Mouse (Mus musculus) neutrophil, adult 5-6 weeks (primary cell): Measurements from ENCODE around the gene Cd19. TPM values are rescaled to one million over a fixed set of nuclear protein-coding genes. Genes with fewer than 3 reads are reported as not detected.
A peak's percentile ranks its signal among the peaks of the same experiment; 100 is the strongest.
"Not testable (repeated sequence)": the region's sequence is repeated elsewhere in the genome, so short reads cannot be mapped to it uniquely, and the experiment has no call there.

Source experiments
- ATAC-seq: fragments of 151-379, 151-347 bp; 2 replicates; pipeline ENCODE4 v1.8.0; 2017; ENCODE audit warnings: mild to moderate bottlenecking, moderate TSS enrichment; ENCODE audit not compliant: insufficient number of reproducible peaks, poor library complexity, low FRiP score, severe bottlenecking; ENCODE audit errors: extremely low read depth
- total RNA-seq: library from RNA; stranded (forward); fragments of 200-1000 nt; gene quantifications from 2 replicates; pipeline ENCODE4 v1.2.3, GENCODE M21; 2017

The Cd19 gene
- total RNA-seq, 1 experiment from 2014 or later = 589 TPM

- ATAC-seq = no peak
These were observed 25.4 kb upstream of the Cd19 start for GRCm38 (mm10) chr7:126440134-126440533.

- peak; percentile 72; the same call in 1 of the 2 replicates for ATAC-seq
These were observed 22.2 kb upstream of the Cd19 start for GRCm38 (mm10) chr7:126436851-126437250.

- ATAC-seq = no peak
These were observed 21.1 kb upstream of the Cd19 start for GRCm38 (mm10) chr7:126435801-126436200.

GRCm38 (mm10) chr7:126434726-126435125 lies 20.0 kb upstream of the Cd19 start:
- ATAC-seq = no peak

GRCm38 (mm10) chr7:126430167-126430566 lies 15.5 kb upstream of the Cd19 start:
- no peak for ATAC-seq

GRCm38 (mm10) chr7:126429503-126429898 lies 14.8 kb upstream of the Cd19 start:
- ATAC-seq = peak; percentile 3; the same call in 1 of the 2 replicates

GRCm38 (mm10) chr7:126428631-126429502 lies 14.2 kb upstream of the Cd19 start, which contains the start of gene Rabep2:
Gene Rabep2 (plus strand): TSS chr7:126428759.
- ATAC-seq = peak; percentile 62

- ATAC-seq = no peak
These were observed 13.5 kb upstream of the Cd19 start for GRCm38 (mm10) chr7:126428154-126428553.

GRCm38 (mm10) chr7:126427323-126427860 lies 12.7 kb upstream of the Cd19 start:
- ATAC-seq = no peak

- no peak for ATAC-seq
These were observed 9.5 kb upstream of the Cd19 start for GRCm38 (mm10) chr7:126424161-126424560.

GRCm38 (mm10) chr7:126421756-126422155 lies 7.1 kb upstream of the Cd19 start:
- ATAC-seq = peak; percentile 89

- no peak for ATAC-seq
These were observed 3.8 kb upstream of the Cd19 start for GRCm38 (mm10) chr7:126418496-126418895.

- ATAC-seq = no peak
These were observed 2.9 kb upstream of the Cd19 start for GRCm38 (mm10) chr7:126417606-126418005.

GRCm38 (mm10) chr7:126417045-126417444 lies 2.4 kb upstream of the Cd19 start:
- no peak for ATAC-seq

- ATAC-seq = peak; percentile 86
These were observed 1.9 kb upstream of the Cd19 start for GRCm38 (mm10) chr7:126416615-126417014.

GRCm38 (mm10) chr7:126411061-126411460 lies 3.6 kb downstream of the Cd19 start:
- no peak for ATAC-seq

- ATAC-seq = no peak
These were observed 6.0 kb downstream of the Cd19 start for GRCm38 (mm10) chr7:126408686-126409085.

GRCm38 (mm10) chr7:126402518-126402917 lies 12.2 kb downstream of the Cd19 start:
- not testable (repeated sequence) for ATAC-seq

- peak; percentile 58 for ATAC-seq
These were observed 15.1 kb downstream of the Cd19 start for GRCm38 (mm10) chr7:126399548-126399947.

- ATAC-seq = no peak
These were observed 16.9 kb downstream of the Cd19 start for GRCm38 (mm10) chr7:126397822-126398221.
